Comparison of ENCODE assay signal across 7 mouse cellular contexts in the genomic region with DNA sequence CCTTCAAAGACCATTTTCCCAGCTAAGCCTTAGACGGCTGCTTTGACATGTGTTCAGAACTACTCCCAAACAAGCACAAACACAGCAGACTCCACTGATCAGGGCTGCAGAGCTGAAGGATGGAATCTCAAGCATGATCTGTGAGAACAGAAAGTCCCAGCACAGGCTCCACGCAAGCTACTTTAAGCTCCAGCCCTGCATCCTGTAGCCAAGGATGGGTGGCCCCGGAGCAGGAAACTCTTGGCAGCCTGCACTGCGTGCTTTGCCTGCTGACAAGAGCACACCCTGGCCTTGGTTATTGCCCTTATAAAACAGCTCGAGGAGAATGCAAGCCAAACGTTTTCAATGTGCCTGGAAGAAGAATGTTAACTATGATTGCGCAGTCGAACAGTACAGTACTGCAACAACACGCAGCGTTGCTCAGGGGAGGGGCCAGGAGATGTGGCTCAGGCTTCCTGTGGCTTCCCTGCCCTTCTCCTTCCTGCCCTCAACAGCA.
DNase-seq lines count a peak whose midpoint lies in the region; ATAC-seq and TF ChIP-seq lines count a peak whose summit lies in the region.

No protein-coding gene starts in this region.

- no peaks in the 10 kb centered on the region for H3K9me3 ChIP-seq in intestine, embryonic 14.5 days (ENCODE audit: control insufficient read depth, low read length)

- peak overlapping the region; percentile 5; the same call in 1 of the 2 replicates for H3K9ac ChIP-seq in intestine, embryonic 14.5 days (ENCODE audit: low read length)

- H3K4me1 ChIP-seq in intestine, embryonic 14.5 days (replicated peaks; ENCODE audit: control insufficient read depth, insufficient read depth, low read length) = peaks cover 14% of the 10 kb centered on the region
- H3K4me1 ChIP-seq in small intestine, adult 2 months (ENCODE audit: control insufficient read depth, insufficient read depth, insufficient read length, low read length) = no peaks in the 10 kb centered on the region

- H3K4me3 ChIP-seq in intestine, embryonic 14.5 days (ENCODE audit: low read depth, low read length) = no peak overlapping the region; the same call in 1 of the 2 replicates
- peak overlapping the region; percentile 3; the same call in 1 of the 2 replicates for H3K4me3 ChIP-seq in macrophage (ENCODE audit: inconsistent target)
- peak overlapping the region; percentile 5; the same call in 1 of the 2 replicates for H3K4me3 ChIP-seq in small intestine, adult 2 months (ENCODE audit: low read depth, low read length)

- H3K27me3 ChIP-seq in intestine, embryonic 14.5 days (replicated peaks; ENCODE audit: control insufficient read depth, insufficient read depth, low read length) = no peaks in the 10 kb centered on the region
- no peaks in the 10 kb centered on the region for H3K27me3 ChIP-seq in small intestine, adult 2 months (ENCODE audit: control insufficient read depth, insufficient read depth, low read length)

- ATAC-seq in intestine, embryonic 14.5 days (replicated peaks; ENCODE audit: low FRiP score, low TSS enrichment, low read depth) = peak; percentile 76

- peak overlapping the region; percentile 80 for H3K27ac ChIP-seq in intestine, embryonic 14.5 days (ENCODE audit: low read depth)
- H3K27ac ChIP-seq in macrophage = peak overlapping the region; percentile 52
- H3K27ac ChIP-seq in small intestine, adult 2 months (ENCODE audit: insufficient read depth, low read depth, low read length) = peak overlapping the region; percentile 70

- TF ChIP-seq POLR2A in small intestine, adult 2 months (IDR thresholded peaks at IDR 0.05; ENCODE audit: low read depth, low read length) = 0 out of 2 replicates have a peak, but pooled peaks have one; percentile 14

- H3K36me3 ChIP-seq in intestine, embryonic 14.5 days (ENCODE audit: control insufficient read depth, insufficient read depth, low read length) = no peaks in the 10 kb centered on the region
- H3K36me3 ChIP-seq in macrophage (ENCODE audit: inconsistent target) = no peaks in the 10 kb centered on the region
- no peaks in the 10 kb centered on the region for H3K36me3 ChIP-seq in small intestine, adult 2 months (ENCODE audit: control insufficient read depth, insufficient read depth, low read length)

- peak overlapping the region; percentile 40 for H3K4me2 ChIP-seq in intestine, embryonic 14.5 days (ENCODE audit: low read length)

- no peaks in the 10 kb centered on the region for H3K79me2 ChIP-seq in macrophage (ENCODE audit: inconsistent target)

- WGBS in intestine, embryonic 14.5 days = 8% methylated on average over 10 of the region's 10 CpGs
- WGBS in macrophage (ENCODE audit: missing documents) = 3% methylated on average over 10 of the region's 10 CpGs
- WGBS in small intestine, adult 2 months = 5% methylated on average over 10 of the region's 10 CpGs

- DNase-seq in adipocyte (ENCODE audit: low spot score) = peak; percentile 92
- DNase-seq in cerebellum, postnatal 25 days = peak; percentile 33 to 50
- DNase-seq in gastrocnemius, postnatal 36 days = peak; percentile 76 to 85
- DNase-seq in intestine, embryonic 14.5 days (ENCODE audit: low spot score) = peak; percentile 72
- peak; percentile 11 to 33 for DNase-seq in left cerebral cortex, adult 9 months (ENCODE audit: low spot score in 2 of 2)

- intact Hi-C loops in gastrocnemius, postnatal 36 days (cut with DNase I) = loop anchor here (2.0 to 10.0 kb wide), 2 partner anchors 459 to 581 kb away; partner anchors contain the start of gene Klf4

- TF ChIP-seq CTCF in small intestine, adult 2 months (IDR thresholded peaks at IDR 0.05; ENCODE audit: extremely low read depth, insufficient read length, insufficient replicate concordance, low read depth, low read length) = no peak

Comparison
In these comparisons a context has a peak if more than half of its experiments do, and no peak if none do; other contexts are left out.
1. DNase-seq: peak in every context shown above with its lines; median percentile 92 in adipocyte; 80 in gastrocnemius, postnatal 36 days; 72 in intestine, embryonic 14.5 days; 42 in cerebellum, postnatal 25 days; 22 in left cerebral cortex, adult 9 months.